Mouse (Mus musculus) naive thymus-derived CD4-positive, alpha-beta T cell, adult 2 months (primary cell): ENCODE results near the gene 1500015O10Rik.

Experiments
- DNase-seq: peaks from one replicate; pipeline ENCODE4 v3.0.0-alpha.2; 2011; ENCODE audit warnings: low read depth

The 1500015O10Rik gene

GRCm38 (mm10) chr1:43774126-43774525 lies 43.7 kb downstream of the 1500015O10Rik start:
- no peak for DNase-seq

- no peak for DNase-seq
Measured at GRCm38 (mm10) chr1:43776106-43776505, 45.7 kb downstream of the 1500015O10Rik start.

GRCm38 (mm10) chr1:43781195-43781594 lies 50.8 kb downstream of the 1500015O10Rik start:
- DNase-seq: no peak

- DNase-seq: no peak
Measured at GRCm38 (mm10) chr1:43781672-43782071, 51.3 kb downstream of the 1500015O10Rik start.

GRCm38 (mm10) chr1:43782680-43783079 lies 52.3 kb downstream of the 1500015O10Rik start:
- DNase-seq: no peak

- no peak for DNase-seq
Measured at GRCm38 (mm10) chr1:43783186-43783585, 52.8 kb downstream of the 1500015O10Rik start.

- DNase-seq: no peak
Measured at GRCm38 (mm10) chr1:43785316-43785715, 54.9 kb downstream of the 1500015O10Rik start.

- no peak for DNase-seq
Measured at GRCm38 (mm10) chr1:43786711-43787110, 56.3 kb downstream of the 1500015O10Rik start.

- DNase-seq: no peak
Measured at GRCm38 (mm10) chr1:43789765-43790164, 59.4 kb downstream of the 1500015O10Rik start.
